Mouse (Mus musculus) midbrain, embryonic 15.5 days (tissue): Measurements from ENCODE around the gene Eif3g. TPM values are rescaled to one million over a fixed set of nuclear protein-coding genes. Genes with fewer than 3 reads are reported as not detected.

Experiments used
- ATAC-seq: fragments of 200-750 bp; cut with Nextera tagmentation; replicated peaks from 2 replicates; pipeline ENCODE4 v1.8.0; 2017; ENCODE audit warnings: moderate TSS enrichment
- H3K27ac ChIP-seq: fragments of 300-500 bp; sonication (generic); 2 replicates; pipeline ENCODE4 v1.5.1; 2015; ENCODE audit warnings: mild to moderate bottlenecking, inconsistent platforms
- H3K27me3 ChIP-seq: fragments of 300-500 bp; sonication (generic); replicated peaks from 2 replicates; pipeline ENCODE4 v1.6.1; 2015; ENCODE audit warnings: inconsistent platforms
- H3K36me3 ChIP-seq: fragments of 300-500 bp; sonication (generic); replicated peaks from 2 replicates; pipeline ENCODE4 v1.6.1; 2015; ENCODE audit warnings: inconsistent platforms
- H3K4me1 ChIP-seq: fragments of 300-500 bp; sonication (generic); 2 replicates; pipeline ENCODE4 v1.6.1; 2015; ENCODE audit warnings: inconsistent platforms
- H3K4me2 ChIP-seq: fragments of 300-500 bp; sonication (generic); 2 replicates; pipeline ENCODE4 v1.6.1; 2015; ENCODE audit warnings: inconsistent platforms, mild to moderate bottlenecking, moderate library complexity
- H3K4me3 ChIP-seq: fragments of 300-500 bp; sonication (generic); 2 replicates; pipeline ENCODE4 v1.5.1; 2015; ENCODE audit warnings: mild to moderate bottlenecking, inconsistent platforms
- H3K9ac ChIP-seq: fragments of 300-500 bp; sonication (generic); 2 replicates; pipeline ENCODE4 v1.6.1; 2015; ENCODE audit warnings: mild to moderate bottlenecking, inconsistent platforms
- H3K9me3 ChIP-seq: fragments of 300-500 bp; sonication (generic); 2 replicates; pipeline ENCODE4 v1.6.1; 2016; ENCODE audit warnings: inconsistent platforms
- WGBS: fragments of 180-500 bp; shearing (Covaris S2); methylation state at CpG from one replicate; pipeline ENCODE4 v1.1.7; 2015; ENCODE audit warnings: mixed read lengths; 5-methylcytosine and 5-hydroxymethylcytosine counted together
- microRNA-seq: library from miRNA; unstranded; fragments of <30 nt; microRNA quantifications from one replicate; pipeline ENCODE4, GENCODE M21; 2016
- polyA plus RNA-seq: library from polyadenylated mRNA; unstranded; fragments of >200 nt; fragmentation: Nextera tagmentation; extraction: Ambion mirVana; gene quantifications from 2 replicates; pipeline ENCODE4 v1.2.1, GENCODE M21; 2015

Gene Eif3g
- polyA plus RNA-seq, 1 experiment from 2014 or later = 245 TPM

GRCm38 (mm10) chr9:20869246-20869645, 29.2 kb downstream of the Eif3g start:
- Histone ChIP-seq H3K27me3 (peaks cover 36% of the 10 kb centered on the region), H3K27ac (no peak overlapping the region), H3K4me2 (peak overlapping the region; percentile 47), H3K4me3 (peak overlapping the region; percentile 34), H3K9ac (no peak overlapping the region), H3K4me1 (peaks cover 3% of the 10 kb centered on the region; the same call in 1 of the 2 replicates), H3K9me3 (no peaks in the 10 kb centered on the region), H3K36me3 (no peaks in the 10 kb centered on the region)
- 9% methylated on average over 19 of the region's 19 CpGs for WGBS
- ATAC-seq = no peak

GRCm38 (mm10) chr9:20868448-20869001, 29.9 kb downstream of the Eif3g start, which contains the start of gene A230050P20Rik:
Gene A230050P20Rik (plus strand): TSS chr9:20868642.
- Histone ChIP-seq H3K4me2 (peak within 1 kb of the TSS; percentile 47), H3K9me3 (no peaks in the 10 kb centered on the region), H3K9ac (no peak within 1 kb of the TSS), H3K4me3 (peak within 1 kb of the TSS; percentile 34), H3K27ac (no peak within 1 kb of the TSS), H3K27me3 (peaks cover 36% of the 10 kb centered on the region), H3K36me3 (no peaks in the 10 kb centered on the region), H3K4me1 (peaks cover 3% of the 10 kb centered on the region; the same call in 1 of the 2 replicates)
- WGBS = 10% methylated on average over 53 of the region's 53 CpGs
- ATAC-seq = peak; percentile 40; the same call in 1 of the 2 replicates

GRCm38 (mm10) chr9:20866879-20867278, 31.5 kb downstream of the Eif3g start:
- no peak overlapping the region for H3K27ac ChIP-seq
- H3K4me1 ChIP-seq = peaks cover 3% of the 10 kb centered on the region; the same call in 1 of the 2 replicates
- 59% methylated on average over 3 of the region's 3 CpGs for WGBS
- ATAC-seq = no peak
- no peak overlapping the region for H3K4me2 ChIP-seq
- H3K36me3 ChIP-seq = no peaks in the 10 kb centered on the region
- H3K4me3 ChIP-seq = no peak overlapping the region
- H3K9me3 ChIP-seq = no peaks in the 10 kb centered on the region
- H3K9ac ChIP-seq = no peak overlapping the region
- peaks cover 36% of the 10 kb centered on the region for H3K27me3 ChIP-seq

GRCm38 (mm10) chr9:20862225-20862624, 36.2 kb downstream of the Eif3g start:
- Histone ChIP-seq H3K27ac (no peak overlapping the region), H3K9ac (no peak overlapping the region), H3K4me3 (no peak overlapping the region), H3K4me1 (no peaks in the 10 kb centered on the region), H3K36me3 (no peaks in the 10 kb centered on the region), H3K4me2 (no peak overlapping the region), H3K9me3 (no peaks in the 10 kb centered on the region), H3K27me3 (peaks cover 9% of the 10 kb centered on the region; the same call in 1 of the 2 replicates)
- 65% methylated on average over 4 of the region's 4 CpGs for WGBS
- ATAC-seq = no peak

- Histone ChIP-seq H3K4me1 (no peaks in the 10 kb centered on the region), H3K4me2 (no peak overlapping the region), H3K4me3 (no peak overlapping the region), H3K27me3 (peaks cover 9% of the 10 kb centered on the region; the same call in 1 of the 2 replicates), H3K9me3 (no peaks in the 10 kb centered on the region), H3K36me3 (no peaks in the 10 kb centered on the region), H3K27ac (no peak overlapping the region), H3K9ac (no peak overlapping the region)
- ATAC-seq = no peak
- 11% methylated on average over 4 of the region's 4 CpGs for WGBS
These were observed 36.6 kb downstream of the Eif3g start for GRCm38 (mm10) chr9:20861821-20862220.

- Histone ChIP-seq H3K9ac (no peak overlapping the region), H3K4me2 (no peak overlapping the region), H3K36me3 (no peaks in the 10 kb centered on the region), H3K27ac (no peak overlapping the region), H3K27me3 (peaks cover 6% of the 10 kb centered on the region; the same call in 1 of the 2 replicates), H3K4me3 (no peak overlapping the region), H3K4me1 (no peaks in the 10 kb centered on the region), H3K9me3 (no peaks in the 10 kb centered on the region)
- 50% methylated on average over 6 of the region's 6 CpGs for WGBS
- no peak for ATAC-seq
These were observed 38.5 kb downstream of the Eif3g start for GRCm38 (mm10) chr9:20859926-20860325.

- H3K27me3 ChIP-seq = peaks cover 6% of the 10 kb centered on the region; the same call in 1 of the 2 replicates
- ATAC-seq = no peak
- H3K9me3 ChIP-seq = no peaks in the 10 kb centered on the region
- H3K4me2 ChIP-seq = no peak overlapping the region
- H3K27ac ChIP-seq = no peak overlapping the region
- no peak overlapping the region for H3K4me3 ChIP-seq
- no peak overlapping the region for H3K9ac ChIP-seq
- no peaks in the 10 kb centered on the region for H3K36me3 ChIP-seq
- H3K4me1 ChIP-seq = no peaks in the 10 kb centered on the region
- 13% methylated on average over 6 of the region's 6 CpGs for WGBS
These were observed 41.3 kb downstream of the Eif3g start for GRCm38 (mm10) chr9:20857131-20857530.

- no peaks in the 10 kb centered on the region for H3K27me3 ChIP-seq
- H3K4me1 ChIP-seq = no peaks in the 10 kb centered on the region
- no peak overlapping the region for H3K4me3 ChIP-seq
- no peaks in the 10 kb centered on the region for H3K36me3 ChIP-seq
- WGBS = 86% methylated on average over 2 of the region's 2 CpGs
- no peak for ATAC-seq
- H3K4me2 ChIP-seq = no peak overlapping the region
- H3K27ac ChIP-seq = no peak overlapping the region
- H3K9me3 ChIP-seq = no peaks in the 10 kb centered on the region
- H3K9ac ChIP-seq = no peak overlapping the region
These were observed 48.2 kb downstream of the Eif3g start for GRCm38 (mm10) chr9:20850179-20850578.

Small RNAs within 50 kb of the gene (microRNA-seq; reads per million reads assigned to microRNA genes)
- 0.55 reads per million for gene Mir7081

Other genes starting within 250 kb of the Eif3g start
- 65.0 and 68.4 TPM in 2 replicates for gene Pin1, start 246.5 kb downstream of the Eif3g start, polyA plus RNA-seq
- 209 and 213 TPM in 2 replicates for gene Olfm2, start 152.3 kb downstream of the Eif3g start, polyA plus RNA-seq
- 0.85 and 0.98 TPM in 2 replicates for gene Col5a3, start 83.6 kb downstream of the Eif3g start, polyA plus RNA-seq
- not detected in 2 replicates for gene Rdh8, start 80.1 kb downstream of the Eif3g start, polyA plus RNA-seq
- gene A230050P20Rik, start 30.0 kb downstream of the Eif3g start, polyA plus RNA-seq = 6.8 and 7.3 TPM in 2 replicates
- 15.3 and 16.8 TPM in 2 replicates for gene Angptl6, start 18.9 kb downstream of the Eif3g start, polyA plus RNA-seq
- gene Ppan, start 10.4 kb downstream of the Eif3g start, polyA plus RNA-seq = 49.1 and 50.5 TPM in 2 replicates
- gene Dnmt1, start 61.3 kb upstream of the Eif3g start, polyA plus RNA-seq = 73.4 and 78.1 TPM in 2 replicates
- 11.3 and 11.7 TPM in 2 replicates for gene S1pr2, start 78.2 kb upstream of the Eif3g start, polyA plus RNA-seq
- gene Mrpl4, start 104.1 kb upstream of the Eif3g start, polyA plus RNA-seq = 93.4 and 110 TPM in 2 replicates
- gene Icam1, start 117.4 kb upstream of the Eif3g start, polyA plus RNA-seq = 3.3 and 3.9 TPM in 2 replicates
- 0.27 TPM in 2 replicates for gene Icam4, start 130.8 kb upstream of the Eif3g start, polyA plus RNA-seq
- 1.8 TPM in 2 replicates for gene Icam5, start 133.4 kb upstream of the Eif3g start, polyA plus RNA-seq
- gene Zglp1, start 168.5 kb upstream of the Eif3g start, polyA plus RNA-seq = 0.86 and 3.1 TPM in 2 replicates
- gene Gm49373, start 174.5 kb upstream of the Eif3g start, polyA plus RNA-seq = 1.9 and 2.4 TPM in 2 replicates
- 70.1 and 70.5 TPM in 2 replicates for gene Fdx1l, start 175.0 kb upstream of the Eif3g start, polyA plus RNA-seq
- 2.2 and 2.3 TPM in 2 replicates for gene Gm38431, start 193.4 kb upstream of the Eif3g start, polyA plus RNA-seq
- gene Raver1, start 193.4 kb upstream of the Eif3g start, polyA plus RNA-seq = 35.0 and 36.1 TPM in 2 replicates
- gene Tyk2, start 232.6 kb upstream of the Eif3g start, polyA plus RNA-seq = 12.5 TPM in 2 replicates